Mouse (Mus musculus) frontal cortex, postnatal 14 days (tissue): ENCODE measurements around the gene Basp1.
A peak's percentile ranks its signal among the peaks of the same experiment; 100 is the strongest.
"Not testable (repeated sequence)": the region's sequence is repeated elsewhere in the genome, so short reads cannot be mapped to it uniquely, and the experiment has no call there.

Source experiments
- DNase-seq, 2 experiments: peaks; one replicate each; pipeline ENCODE4 v3.0.0; 2022; ENCODE audit warnings: low spot score in 2 of 2

Gene Basp1

DNA sequence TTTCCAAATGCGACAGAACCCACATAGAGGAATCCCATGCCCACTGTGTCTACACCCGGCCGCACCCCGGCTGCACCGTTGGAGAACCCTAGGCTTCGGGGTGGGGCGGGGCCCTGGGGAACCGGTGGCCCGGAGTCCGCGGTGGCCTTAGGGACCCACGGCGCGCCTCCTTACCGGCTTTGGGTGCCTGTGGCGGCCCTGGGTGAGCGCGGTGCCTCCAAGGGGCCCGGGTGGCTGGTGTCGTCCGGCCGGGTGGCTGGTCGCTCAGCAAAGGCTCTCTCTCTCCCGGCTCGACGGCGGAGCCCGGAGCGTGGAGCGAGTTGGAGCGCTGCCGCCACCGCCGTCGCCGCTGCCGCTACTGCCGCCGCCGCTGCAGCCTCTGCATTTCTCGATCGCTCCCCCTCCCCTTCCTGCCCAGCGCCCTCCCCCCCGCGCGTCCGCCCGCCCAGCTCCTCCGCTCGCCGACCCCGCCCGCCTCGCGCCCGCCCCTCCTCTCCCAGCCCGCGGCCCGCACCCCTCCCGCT lies at the start of gene Basp1:
Gene Basp1, minus strand, starts transcription at position 387 of the 524 bp plus-strand sequence.
- DNase-seq = peak; percentile 50 to 68

DNA sequence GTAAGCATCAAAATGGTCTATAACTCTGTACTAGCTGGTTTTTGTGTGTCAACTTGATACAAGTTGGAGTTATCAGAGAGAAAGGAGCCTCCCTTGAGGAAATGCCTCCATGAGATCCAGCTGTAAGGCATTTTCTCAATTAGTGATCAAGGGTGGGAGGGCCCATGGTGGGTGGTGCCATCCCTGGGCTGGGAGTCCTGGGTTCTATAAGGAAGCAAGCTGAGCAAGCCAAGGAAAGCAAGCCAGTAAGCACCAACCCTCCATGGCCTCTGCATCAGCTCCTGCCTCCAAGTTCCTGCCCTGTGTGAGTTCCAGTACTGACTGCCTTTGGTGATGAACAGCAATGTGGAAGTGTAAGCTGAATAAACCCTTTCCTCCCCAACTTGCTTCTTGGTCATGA lies 49.5 kb upstream of the Basp1 start:
- not testable (repeated sequence) for DNase-seq

GRCm38 (mm10) chr15:25462056-25462762 lies 48.6 kb upstream of the Basp1 start:
- no peak for DNase-seq

DNA sequence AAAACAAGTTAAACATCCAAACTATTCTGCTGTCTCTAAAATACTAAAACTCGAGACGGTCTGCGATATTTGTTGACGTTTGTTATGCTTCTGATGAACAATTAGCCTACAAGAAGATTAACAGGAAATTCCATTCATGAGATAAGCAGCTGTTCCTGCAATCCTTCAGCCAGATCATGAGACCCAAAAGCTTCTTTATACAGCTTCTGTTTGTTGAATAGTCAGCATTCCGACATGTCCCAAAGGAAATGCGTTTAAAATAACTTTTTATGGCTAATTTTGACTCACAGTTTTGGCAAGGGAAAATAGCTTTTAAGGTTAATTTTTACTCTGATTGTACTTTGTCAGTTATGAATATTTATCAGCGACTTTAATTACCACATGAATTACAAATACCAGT lies 46.3 kb upstream of the Basp1 start:
- DNase-seq = no peak

DNA sequence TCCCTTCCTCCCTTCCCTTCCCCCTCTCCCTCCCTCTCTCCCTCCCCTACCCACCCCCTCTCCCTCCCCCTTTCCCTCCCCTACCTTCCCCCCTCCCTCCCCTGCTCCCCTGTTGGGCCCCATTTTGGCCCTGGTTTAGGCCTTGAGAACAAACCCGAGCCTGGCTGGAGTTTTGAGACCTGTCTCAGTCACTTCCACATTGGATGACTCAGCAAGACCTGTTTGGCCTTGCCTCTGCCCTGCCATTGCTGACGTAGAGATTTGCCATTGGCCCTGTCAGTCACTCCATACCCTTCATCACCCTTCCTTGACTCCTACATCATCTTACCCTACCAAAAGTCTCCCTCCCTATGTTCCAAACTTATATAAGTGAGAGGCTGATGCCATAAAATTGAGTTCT lies 43.9 kb upstream of the Basp1 start:
- DNase-seq = no peak

DNA sequence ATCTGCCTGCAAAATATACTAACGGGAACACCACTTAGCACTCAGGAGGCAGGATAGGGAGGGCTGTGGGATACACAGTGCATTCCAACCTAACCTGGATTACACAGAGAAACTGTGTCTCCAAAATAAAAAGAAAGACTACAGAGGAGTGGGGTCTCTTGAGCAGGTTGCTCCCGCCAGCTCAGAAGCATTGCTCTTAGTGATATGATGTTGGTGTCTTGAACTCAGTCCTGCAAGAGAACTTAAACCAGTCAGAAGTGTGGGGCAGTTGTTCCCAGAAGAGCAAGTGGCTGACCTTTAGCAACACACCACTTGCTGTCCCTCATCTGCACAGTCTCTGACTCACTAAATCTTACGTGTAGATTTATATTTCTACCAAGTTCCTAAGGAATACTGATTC lies 40.0 kb upstream of the Basp1 start:
- no peak for DNase-seq

DNA sequence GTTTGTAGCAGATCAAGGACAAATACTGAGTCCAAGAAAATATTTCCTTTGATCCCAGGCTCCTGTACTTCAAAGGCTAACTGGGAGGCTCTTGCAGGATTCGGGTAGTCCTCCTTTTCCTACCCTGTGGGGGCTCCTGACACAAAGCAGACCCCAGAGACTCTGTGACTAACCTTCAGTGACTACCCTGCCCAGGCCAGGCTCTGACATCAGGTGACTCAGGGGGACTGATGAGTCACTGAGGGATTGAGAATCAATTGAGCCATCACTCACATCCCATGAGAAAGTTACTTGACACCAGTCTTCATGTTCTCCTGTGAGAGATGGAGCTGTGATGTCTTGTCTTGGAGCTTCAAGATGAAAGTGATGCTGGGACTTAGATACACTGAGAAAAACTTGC lies 35.8 kb upstream of the Basp1 start:
- DNase-seq = no peak

DNA sequence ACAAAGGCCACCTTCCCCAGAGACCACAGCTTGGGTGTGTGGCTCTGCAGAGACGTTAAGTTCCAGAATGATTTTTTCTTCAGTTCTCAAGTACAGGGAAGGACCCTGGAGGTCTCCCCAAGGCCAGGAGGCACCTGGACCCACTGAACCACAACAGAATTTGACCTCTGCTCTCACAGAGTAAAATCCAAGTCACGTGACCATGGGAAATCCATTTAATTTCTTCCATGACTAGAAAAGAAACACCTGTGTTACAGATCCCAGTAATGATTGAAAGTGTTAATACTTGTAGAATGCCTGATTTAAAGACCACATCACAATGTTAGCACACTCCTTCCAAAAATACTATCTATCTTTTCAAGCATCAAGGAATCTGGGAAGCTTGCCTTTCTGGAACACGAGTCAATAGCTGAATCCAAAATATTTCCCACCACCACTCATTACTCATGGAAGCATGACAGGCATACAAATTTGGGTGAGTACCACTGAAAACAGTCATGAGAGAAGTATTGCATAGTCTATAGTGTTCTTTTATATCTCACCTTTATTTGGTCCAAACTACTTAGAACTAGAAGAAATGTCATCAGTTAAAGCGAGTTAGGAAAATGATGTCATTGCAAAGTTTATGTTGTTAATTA lies 35.3 kb upstream of the Basp1 start:
- DNase-seq = no peak

GRCm38 (mm10) chr15:25447136-25447535 lies 33.6 kb upstream of the Basp1 start:
- no peak for DNase-seq

DNA sequence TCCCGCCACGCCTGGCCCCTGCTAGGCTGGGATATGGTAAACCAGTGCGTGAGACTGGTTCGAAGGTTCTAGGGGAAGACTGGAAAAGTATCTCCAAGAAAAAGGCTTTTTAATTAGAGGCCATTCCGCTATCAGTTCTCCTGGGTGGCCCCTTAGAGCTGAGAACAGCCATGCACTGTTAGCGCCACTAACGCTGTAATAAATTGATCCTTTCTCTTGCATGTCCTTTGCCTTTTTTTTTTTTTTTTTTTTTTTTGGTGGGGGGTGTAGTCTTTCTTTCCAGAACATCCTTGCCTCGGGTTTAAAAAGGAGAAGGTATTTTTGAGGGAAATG lies 32.6 kb upstream of the Basp1 start:
- DNase-seq = no peak

DNA sequence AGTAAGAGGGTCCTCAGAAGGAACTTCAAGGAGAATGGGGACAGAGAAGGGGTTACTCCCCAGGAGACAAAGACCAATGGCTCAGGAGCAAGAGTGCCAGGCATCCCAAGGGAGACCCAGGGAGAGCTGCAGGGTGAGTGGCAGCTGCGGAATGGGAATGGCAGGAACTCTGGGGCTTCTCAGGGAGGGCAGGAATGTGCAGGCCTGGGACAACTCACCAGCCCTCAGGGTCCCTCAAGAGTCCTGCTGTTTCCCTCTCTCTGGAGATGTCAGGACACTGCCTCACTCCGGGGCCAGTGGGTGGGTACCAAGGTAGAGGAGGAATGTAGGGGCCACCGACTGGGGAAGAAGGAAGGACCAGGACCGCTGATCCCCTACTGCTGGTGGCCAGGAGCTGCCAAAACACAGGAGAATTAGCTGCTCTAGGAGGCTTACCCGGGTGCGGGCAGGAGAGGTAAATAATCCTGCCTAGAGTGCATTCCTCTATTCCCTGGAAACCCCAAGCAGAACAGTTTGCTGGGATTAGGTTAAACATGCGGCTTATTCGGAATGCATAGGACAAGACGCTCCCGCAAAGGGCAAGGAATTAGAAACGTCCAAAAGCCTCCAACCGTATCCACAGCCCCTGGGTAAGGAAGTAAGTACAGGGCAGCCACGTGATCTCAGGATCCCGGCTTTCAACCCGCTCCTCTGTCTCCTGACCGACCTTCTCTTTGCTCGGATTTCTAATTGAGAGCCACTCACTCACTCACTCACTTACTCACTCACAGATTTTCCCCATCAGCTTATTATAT lies 32.0 kb upstream of the Basp1 start:
- no peak for DNase-seq

DNA sequence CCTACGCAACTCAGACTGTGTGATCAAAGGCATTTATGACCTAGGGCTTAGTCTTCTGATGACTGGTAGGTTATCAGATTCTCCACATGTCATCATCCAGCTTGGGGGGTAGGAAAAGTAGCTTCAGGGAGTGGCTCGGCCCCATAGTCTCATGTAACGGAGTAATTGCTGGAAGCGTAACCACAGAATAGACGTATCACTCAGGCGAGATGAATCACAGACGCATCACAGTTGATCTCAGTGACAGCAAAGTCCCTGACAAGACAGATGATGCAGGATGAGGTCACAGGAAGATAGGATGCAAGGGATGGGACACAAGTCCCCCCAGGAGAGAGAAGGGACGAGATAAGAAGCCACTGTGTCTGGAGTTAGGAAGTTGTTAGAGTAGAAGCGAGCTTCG lies 30.6 kb upstream of the Basp1 start:
- DNase-seq = no peak

DNA sequence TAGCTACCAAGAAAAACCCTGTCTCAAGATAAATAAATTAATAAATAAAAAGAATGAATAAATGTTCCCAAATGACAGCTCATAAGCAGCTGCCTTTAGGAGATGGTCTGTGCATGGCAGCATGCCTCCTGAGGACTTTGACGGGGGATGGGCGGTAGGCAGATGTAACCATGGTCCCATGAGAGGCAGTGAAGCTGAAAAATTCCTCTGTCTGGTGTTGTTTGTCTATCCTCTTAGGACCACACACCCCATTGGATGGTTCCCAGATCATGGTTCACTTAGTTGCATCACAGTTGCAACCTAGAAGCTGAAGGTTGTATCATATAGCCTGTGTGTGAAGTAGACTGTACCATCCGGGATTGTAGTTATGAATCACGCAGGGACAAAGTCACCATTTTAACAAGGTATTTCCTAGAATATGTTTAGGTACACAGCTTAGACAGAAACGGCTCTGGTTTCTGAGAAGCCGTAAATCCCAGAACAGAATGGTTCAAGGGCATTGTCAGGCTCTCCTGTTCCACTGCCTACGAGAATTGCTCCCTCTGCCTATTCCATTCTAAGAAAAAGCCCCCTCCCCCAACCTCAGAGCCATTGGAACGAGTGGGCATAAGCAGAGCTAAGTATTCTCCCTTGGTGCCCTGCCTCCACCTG lies 29.7 kb upstream of the Basp1 start:
- no peak for DNase-seq

- no peak for DNase-seq
Observed at GRCm38 (mm10) chr15:25441868-25442185, 28.3 kb upstream of the Basp1 start.

- peak in 1 of 2 experiments; percentile 62 for DNase-seq
Observed at GRCm38 (mm10) chr15:25440991-25441867, 27.7 kb upstream of the Basp1 start.

- no peak for DNase-seq
Observed at GRCm38 (mm10) chr15:25440317-25440716, 26.8 kb upstream of the Basp1 start.

GRCm38 (mm10) chr15:25432341-25432740 lies 18.8 kb upstream of the Basp1 start:
- no peak for DNase-seq

- DNase-seq = no peak
Observed at GRCm38 (mm10) chr15:25430167-25430566, 16.6 kb upstream of the Basp1 start.

DNA sequence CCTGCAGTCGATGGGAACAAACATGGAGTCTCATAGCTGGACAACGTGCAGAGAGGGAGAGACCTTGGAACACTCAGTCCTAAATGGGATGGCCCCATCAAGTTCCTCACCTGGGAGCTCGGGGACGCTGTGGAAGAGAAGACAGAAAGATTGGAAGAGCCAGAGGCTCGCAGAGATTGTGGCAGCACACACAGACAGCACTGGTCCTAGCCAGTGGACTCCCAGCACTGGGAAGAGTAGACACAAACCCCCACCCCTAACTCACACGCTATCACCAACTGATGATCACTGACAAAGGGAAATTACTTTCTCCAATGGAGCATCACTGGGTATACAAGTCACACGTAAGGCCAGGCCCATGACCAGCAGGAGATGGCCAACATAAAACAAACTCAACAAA lies 15.4 kb upstream of the Basp1 start:
- DNase-seq = no peak

DNA sequence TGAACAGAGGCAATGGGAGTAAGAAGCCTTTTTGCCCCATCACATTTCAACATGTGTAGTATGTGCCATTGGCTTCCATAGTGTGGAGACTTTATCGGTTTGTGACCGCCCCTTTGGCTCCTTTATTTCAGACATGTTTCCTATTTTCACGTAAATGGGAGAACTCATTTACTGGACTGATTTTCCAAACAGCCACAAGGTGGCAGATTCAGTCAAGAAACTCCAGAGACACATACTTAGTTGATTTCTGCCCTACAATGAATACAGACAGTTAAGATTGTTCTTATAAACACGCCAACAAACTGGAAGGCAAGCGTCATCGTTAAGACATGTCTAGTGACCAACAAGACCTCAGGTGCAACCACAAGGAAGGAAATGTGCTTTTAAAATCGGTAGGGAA lies 15.0 kb upstream of the Basp1 start:
- no peak for DNase-seq

GRCm38 (mm10) chr15:25420266-25420665 lies 6.7 kb upstream of the Basp1 start:
- no peak for DNase-seq
